Mouse (Mus musculus) erythroblast, embryonic 14.5 days (primary cell): Measurements from ENCODE around the gene Zbtb8os.

Experiments
- GATA1 ChIP-seq: IDR thresholded peaks from 2 replicates; pipeline ENCODE4 v1.6.1; 2012; ENCODE audit warnings: low read length, inconsistent platforms, mixed read lengths
- TAL1 ChIP-seq: IDR thresholded peaks from 3 replicates; pipeline ENCODE4 v1.6.1; 2012; ENCODE audit warnings: low read length, inconsistent platforms, mixed read lengths

DNA sequence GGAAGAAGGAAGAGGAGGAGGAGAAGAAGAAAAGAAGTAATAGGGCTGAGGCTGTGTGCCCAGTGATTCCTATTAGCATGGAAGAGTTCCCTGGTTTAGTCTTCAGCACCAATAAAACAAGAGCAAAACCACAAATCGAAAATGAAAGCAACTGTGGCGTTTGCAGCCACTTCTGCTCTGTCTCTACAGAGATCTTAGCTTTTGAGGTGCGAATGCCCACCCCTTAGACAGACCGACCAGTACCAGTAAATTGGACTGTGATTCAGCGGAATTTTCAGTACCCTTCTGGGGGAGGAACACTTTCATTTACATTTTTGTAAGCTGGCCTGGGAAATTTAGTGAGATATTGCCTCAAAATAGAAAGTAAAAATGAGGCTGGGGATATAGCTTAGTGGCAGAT lies 29.7 kb downstream of the Zbtb8os start:
- TF ChIP-seq GATA1 (no peak), TAL1 (no peak)
